Mouse (Mus musculus) liver, embryonic 11.5 days (tissue): ENCODE data around the gene Creld2. TPM values are rescaled to one million over a fixed set of nuclear protein-coding genes. Genes with fewer than 3 reads are reported as not detected.

Source experiments
- polyA plus RNA-seq: library from polyadenylated mRNA; unstranded; fragments of >200 nt; fragmentation: Nextera tagmentation; extraction: Ambion mirVana; gene quantifications from 2 replicates; pipeline ENCODE4 v1.2.1, GENCODE M21; 2014

Creld2 gene
- polyA plus RNA-seq, 1 experiment from 2014 or later = 109 TPM

Other genes with a start within 250 kb of the Creld2 start
- gene Zdhhc25, start 219.3 kb upstream of the Creld2 start, polyA plus RNA-seq = not detected in 2 replicates
- gene Brd1, start 85.4 kb upstream of the Creld2 start, polyA plus RNA-seq = 13.4 and 15.9 TPM in 2 replicates
- gene Zbed4, start 68.0 kb upstream of the Creld2 start, polyA plus RNA-seq = 26.4 and 31.9 TPM in 2 replicates
- gene Alg12, start 328 bp upstream of the Creld2 start, polyA plus RNA-seq = 13.9 and 14.2 TPM in 2 replicates
- gene Pim3, start 42.5 kb downstream of the Creld2 start, polyA plus RNA-seq = 34.0 and 35.9 TPM in 2 replicates
- gene Ttll8, start 134.8 kb downstream of the Creld2 start, polyA plus RNA-seq = not detected in 2 replicates
- gene Mlc1, start 159.4 kb downstream of the Creld2 start, polyA plus RNA-seq = not detected in 2 replicates
- gene Mov10l1, start 163.3 kb downstream of the Creld2 start, polyA plus RNA-seq = 0.18 and 0.65 TPM in 2 replicates
- gene Panx2, start 240.1 kb downstream of the Creld2 start, polyA plus RNA-seq = 0.08 and 0.21 TPM in 2 replicates